24 mouse cellular contexts compared by ENCODE assay signal in the genomic region with DNA sequence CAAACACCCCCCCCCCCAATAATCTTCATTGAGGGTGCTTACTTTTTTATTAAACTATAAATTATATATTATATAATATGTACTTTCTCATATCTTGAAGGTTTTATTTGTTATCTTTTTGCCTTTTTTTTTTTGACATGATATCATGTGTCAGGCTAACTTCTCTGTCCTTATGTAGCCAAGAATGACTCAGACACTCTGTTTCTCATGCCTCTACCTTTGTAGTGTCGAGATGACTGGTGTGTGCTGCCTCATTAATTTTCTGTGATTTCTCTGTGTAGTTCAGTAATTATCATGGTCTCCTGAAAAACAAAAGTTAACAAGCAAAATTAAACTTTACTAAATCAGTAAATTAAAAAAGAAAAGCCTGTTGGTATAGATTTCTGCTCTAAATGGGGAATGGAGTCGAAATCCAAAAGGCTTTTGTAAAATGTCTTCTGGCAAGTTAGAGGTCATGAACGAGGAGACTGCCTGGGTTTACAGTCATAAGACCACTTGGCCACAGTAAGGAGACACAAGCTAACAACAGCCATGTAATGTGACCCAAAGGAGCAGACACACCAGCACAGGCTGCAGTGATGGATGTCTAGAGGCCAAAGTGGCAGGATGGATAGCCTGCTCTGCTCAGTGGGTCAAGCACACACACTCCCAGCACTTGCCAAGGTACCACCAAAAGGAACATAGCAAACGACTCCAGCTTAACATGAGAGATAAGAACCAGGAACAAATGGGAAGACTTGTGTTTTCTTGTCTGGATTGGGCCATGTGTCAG. TPM values are rescaled to one million over a fixed set of nuclear protein-coding genes. Genes with fewer than 3 reads are reported as not detected.
"Had no signal": no experiment of that assay in that cellular context is flagged by ENCODE, and none has a peak within 500 bp of the region (broad histone marks: within the 10 kb centered on the region; RNA-seq: fewer than 3 reads in every experiment).

No protein-coding gene starts in this region.

- H3K27me3 ChIP-seq: limb, embryonic 13.5 days; liver, embryonic 12.5 days; liver, embryonic 15.5 days; lung, embryonic 15.5 days; neural tube, embryonic 12.5 days; neural tube, embryonic 15.5 days; stomach, embryonic 15.5 days had no signal

- H3K4me3 ChIP-seq: limb, embryonic 13.5 days; liver, embryonic 12.5 days; liver, embryonic 15.5 days; lung, embryonic 15.5 days; neural tube, embryonic 12.5 days; neural tube, embryonic 15.5 days; stomach, embryonic 15.5 days had no signal

- DNase-seq: kidney, adult 8-10 months; kidney, postnatal 36 days; left cerebral cortex, postnatal 4 days; liver; lung, adult 18-20 months; lung, postnatal 10 days; lung, postnatal 36 days; midbrain, embryonic 14.5 days; right cerebral cortex, adult 18-20 months; right cerebral cortex, postnatal 14 days; spleen, adult 18-20 months; thymus, postnatal 25 days had no signal

- H3K36me3 ChIP-seq: limb, embryonic 13.5 days; liver, embryonic 12.5 days; liver, embryonic 15.5 days; lung, embryonic 15.5 days; neural tube, embryonic 12.5 days; neural tube, embryonic 15.5 days; stomach, embryonic 15.5 days had no signal

- H3K4me2 ChIP-seq: limb, embryonic 13.5 days; liver, embryonic 12.5 days; liver, embryonic 15.5 days; lung, embryonic 15.5 days; midbrain, embryonic 11.5 days; neural tube, embryonic 12.5 days; neural tube, embryonic 15.5 days; stomach, embryonic 15.5 days had no signal

- H3K9me3 ChIP-seq: limb, embryonic 13.5 days; liver, embryonic 12.5 days; liver, embryonic 15.5 days; lung, embryonic 15.5 days; neural tube, embryonic 12.5 days; neural tube, embryonic 15.5 days; stomach, embryonic 15.5 days had no signal

- H3K9ac ChIP-seq: limb, embryonic 13.5 days; liver, embryonic 12.5 days; liver, embryonic 15.5 days; lung, embryonic 15.5 days; neural tube, embryonic 12.5 days; neural tube, embryonic 15.5 days; stomach, embryonic 15.5 days had no signal

- H3K27ac ChIP-seq: limb, embryonic 13.5 days; liver, embryonic 12.5 days; liver, embryonic 15.5 days; lung, embryonic 15.5 days; neural tube, embryonic 12.5 days; neural tube, embryonic 15.5 days; stomach, embryonic 15.5 days had no signal

- H3K4me1 ChIP-seq: liver, embryonic 12.5 days; liver, embryonic 15.5 days; neural tube, embryonic 12.5 days; neural tube, embryonic 15.5 days; stomach, embryonic 15.5 days had no signal

- ATAC-seq: intestine, postnatal 0 days; liver, embryonic 12.5 days had no signal

RNA-seq across cellular contexts. Expression of a gene that starts 53.2 kb away (rescaled TPM):
- total RNA-seq: layer of hippocampus, adult 18-20 months; megakaryocyte progenitor cell, adult 5-6 weeks; megakaryocyte-erythroid progenitor cell, adult 5-6 weeks had no signal
